Mouse (Mus musculus): ENCODE measurements around the gene Tmem206. TPM values are rescaled to one million over a fixed set of nuclear protein-coding genes. Genes with fewer than 3 reads are reported as not detected.
A peak's percentile ranks its signal among the peaks of the same experiment; 100 is the strongest.

The Tmem206 gene
- total and polyA plus RNA-seq, 2 experiments from 2014 or later, result 23.2 to 27.6 TPM

DNA sequence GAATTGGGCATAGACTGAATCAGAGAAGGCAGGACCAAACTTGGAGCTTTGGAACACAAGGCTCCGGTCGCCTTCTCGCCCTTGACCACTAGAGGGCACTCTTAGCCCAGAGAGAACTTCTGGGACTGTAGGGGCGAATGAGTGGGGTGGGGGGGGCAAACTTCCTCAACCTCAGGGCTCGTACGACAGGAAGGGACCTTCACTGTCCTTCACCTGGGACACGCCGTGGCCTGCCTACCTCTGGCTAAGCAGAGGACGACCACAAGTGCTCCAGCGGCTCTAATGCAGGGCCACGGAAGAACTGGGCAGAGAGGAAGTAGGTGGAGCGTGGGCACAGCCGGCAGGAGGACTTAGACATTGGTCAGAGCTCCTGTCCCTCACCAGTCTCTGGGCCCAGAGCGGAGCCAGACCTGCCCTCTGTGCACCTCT lies 13.2 kb upstream of the Tmem206 start:
- H3K4me1 ChIP-seq (ENCODE audit: insufficient read depth, low read length), result no peaks in the 10 kb centered on the region
- 3% methylated on average over 14 of the region's 14 CpGs for WGBS
- peak overlapping the region; percentile 51 for H3K9ac ChIP-seq (replicated peaks; ENCODE audit: low read length, poor library complexity, severe bottlenecking)
- H3K9me3 ChIP-seq (ENCODE audit: low read length), result no peaks in the 10 kb centered on the region
- ATAC-seq (ENCODE audit: low FRiP score) (peak; percentile 81), DNase-seq (ENCODE audit: low spot score) (peak; percentile 74)
- peak; percentile 88 for TF ChIP-seq CTCF (IDR thresholded peaks at IDR 0.05)
- no peak overlapping the region for H3K27ac ChIP-seq (ENCODE audit: low read depth, low read length)
- no peaks in the 10 kb centered on the region for H3K27me3 ChIP-seq (ENCODE audit: insufficient read depth, low read length)
- no peaks in the 10 kb centered on the region for H3K36me3 ChIP-seq (ENCODE audit: insufficient read depth, low read length)
- peak overlapping the region; percentile 39 for H3K4me2 ChIP-seq (ENCODE audit: low read depth, low read length, poor library complexity, severe bottlenecking)
- peak overlapping the region; percentile 37 for H3K4me3 ChIP-seq (ENCODE audit: low read depth, low read length)

DNA sequence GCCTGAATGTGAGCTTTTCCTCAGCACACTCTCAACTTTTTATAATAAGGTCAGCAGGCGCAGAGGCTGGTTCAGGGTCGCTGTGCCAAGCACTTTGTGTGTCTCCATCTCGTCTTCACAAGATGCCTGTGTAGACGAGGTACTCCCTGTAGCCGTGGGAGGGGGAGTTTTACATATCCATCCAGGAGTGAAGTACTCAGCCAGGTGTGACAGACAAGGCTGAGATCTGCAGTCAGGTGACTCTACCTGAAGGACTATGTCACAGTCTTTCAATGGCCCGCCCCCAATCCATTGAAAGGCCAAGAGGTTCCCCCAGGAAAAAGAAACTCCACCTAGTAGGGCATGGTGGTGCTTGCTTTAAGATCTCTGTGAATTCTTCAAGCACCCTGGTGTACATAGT lies 12.6 kb upstream of the Tmem206 start:
- no peak for ATAC-seq (ENCODE audit: low FRiP score)
- Histone ChIP-seq H3K4me1 (ENCODE audit: insufficient read depth, low read length) (no peaks in the 10 kb centered on the region), H3K4me2 (ENCODE audit: low read depth, low read length, poor library complexity, severe bottlenecking) (no peak overlapping the region), H3K9me3 (ENCODE audit: low read length) (no peaks in the 10 kb centered on the region), H3K27ac (ENCODE audit: low read depth, low read length) (no peak overlapping the region), H3K27me3 (ENCODE audit: insufficient read depth, low read length) (no peaks in the 10 kb centered on the region), H3K4me3 (ENCODE audit: low read depth, low read length) (no peak overlapping the region), H3K36me3 (ENCODE audit: insufficient read depth, low read length) (no peaks in the 10 kb centered on the region), H3K9ac (replicated peaks; ENCODE audit: low read length, poor library complexity, severe bottlenecking) (no peak overlapping the region)
- 74% methylated on average over 6 of the region's 6 CpGs for WGBS
- no peak for TF ChIP-seq CTCF (IDR thresholded peaks at IDR 0.05)
- DNase-seq (ENCODE audit: low spot score), result no peak

DNA sequence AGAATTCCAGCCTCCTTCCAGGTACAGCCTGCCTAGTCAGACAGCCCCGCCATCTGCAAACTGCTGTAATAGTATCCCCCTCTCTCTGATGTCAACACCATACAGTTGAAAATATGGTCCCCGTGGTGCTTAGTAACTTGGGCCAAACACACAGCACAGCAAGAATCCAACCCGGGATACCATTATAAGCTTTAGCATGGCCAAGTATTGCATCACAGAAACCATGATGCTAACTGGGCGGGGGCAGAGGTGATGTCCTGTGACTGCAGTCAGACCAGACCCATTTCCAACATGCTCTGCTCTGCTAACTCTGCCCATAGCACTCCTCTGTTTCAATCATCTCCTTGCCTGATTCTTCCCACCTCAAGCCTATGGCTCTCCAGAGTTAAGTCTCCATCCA lies 11.8 kb upstream of the Tmem206 start:
- H3K36me3 ChIP-seq (ENCODE audit: insufficient read depth, low read length), result no peaks in the 10 kb centered on the region
- no peaks in the 10 kb centered on the region for H3K4me1 ChIP-seq (ENCODE audit: insufficient read depth, low read length)
- TF ChIP-seq CTCF (IDR thresholded peaks at IDR 0.05), result no peak
- no peak overlapping the region for H3K4me2 ChIP-seq (ENCODE audit: low read depth, low read length, poor library complexity, severe bottlenecking)
- H3K9me3 ChIP-seq (ENCODE audit: low read length), result no peaks in the 10 kb centered on the region
- no peak overlapping the region for H3K4me3 ChIP-seq (ENCODE audit: low read depth, low read length)
- 91% methylated on average over 4 of the region's 4 CpGs for WGBS
- no peak overlapping the region for H3K9ac ChIP-seq (replicated peaks; ENCODE audit: low read length, poor library complexity, severe bottlenecking)
- DNase-seq (ENCODE audit: low spot score) (no peak), ATAC-seq (ENCODE audit: low FRiP score) (no peak)
- no peak overlapping the region for H3K27ac ChIP-seq (ENCODE audit: low read depth, low read length)
- no peaks in the 10 kb centered on the region for H3K27me3 ChIP-seq (ENCODE audit: insufficient read depth, low read length)

DNA sequence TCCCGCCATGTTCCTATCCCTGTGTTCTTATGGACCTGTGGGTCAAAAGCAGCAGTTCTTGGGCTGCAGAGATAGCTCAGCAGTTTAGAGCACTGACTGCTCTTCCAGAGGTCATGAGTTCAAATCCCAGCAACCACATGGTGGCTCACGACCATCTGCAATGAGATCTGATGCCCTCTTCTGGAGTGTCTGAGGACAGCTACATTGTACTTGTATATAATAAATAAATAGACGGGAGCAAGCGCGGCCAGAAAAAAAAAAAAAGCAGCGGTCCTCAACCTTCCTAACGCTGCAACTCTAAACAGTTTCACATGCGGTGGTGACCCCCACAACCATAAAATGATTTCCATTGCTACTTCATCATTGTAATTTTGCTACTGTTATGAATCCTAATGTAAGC lies 8.9 kb upstream of the Tmem206 start:
- H3K4me3 ChIP-seq (ENCODE audit: low read depth, low read length), result peak overlapping the region; percentile 71
- peak; percentile 44 for TF ChIP-seq CTCF (IDR thresholded peaks at IDR 0.05)
- no peaks in the 10 kb centered on the region for H3K4me1 ChIP-seq (ENCODE audit: insufficient read depth, low read length)
- ATAC-seq (ENCODE audit: low FRiP score) (no peak), DNase-seq (ENCODE audit: low spot score) (no peak)
- no peaks in the 10 kb centered on the region for H3K27me3 ChIP-seq (ENCODE audit: insufficient read depth, low read length)
- H3K9ac ChIP-seq (replicated peaks; ENCODE audit: low read length, poor library complexity, severe bottlenecking), result no peak overlapping the region; the same call in 1 of the 2 replicates
- H3K4me2 ChIP-seq (ENCODE audit: low read depth, low read length, poor library complexity, severe bottlenecking), result peak overlapping the region; percentile 82
- 81% methylated on average over 8 of the region's 8 CpGs for WGBS
- H3K36me3 ChIP-seq (ENCODE audit: insufficient read depth, low read length), result no peaks in the 10 kb centered on the region
- no peaks in the 10 kb centered on the region for H3K9me3 ChIP-seq (ENCODE audit: low read length)
- H3K27ac ChIP-seq (ENCODE audit: low read depth, low read length), result no peak overlapping the region

DNA sequence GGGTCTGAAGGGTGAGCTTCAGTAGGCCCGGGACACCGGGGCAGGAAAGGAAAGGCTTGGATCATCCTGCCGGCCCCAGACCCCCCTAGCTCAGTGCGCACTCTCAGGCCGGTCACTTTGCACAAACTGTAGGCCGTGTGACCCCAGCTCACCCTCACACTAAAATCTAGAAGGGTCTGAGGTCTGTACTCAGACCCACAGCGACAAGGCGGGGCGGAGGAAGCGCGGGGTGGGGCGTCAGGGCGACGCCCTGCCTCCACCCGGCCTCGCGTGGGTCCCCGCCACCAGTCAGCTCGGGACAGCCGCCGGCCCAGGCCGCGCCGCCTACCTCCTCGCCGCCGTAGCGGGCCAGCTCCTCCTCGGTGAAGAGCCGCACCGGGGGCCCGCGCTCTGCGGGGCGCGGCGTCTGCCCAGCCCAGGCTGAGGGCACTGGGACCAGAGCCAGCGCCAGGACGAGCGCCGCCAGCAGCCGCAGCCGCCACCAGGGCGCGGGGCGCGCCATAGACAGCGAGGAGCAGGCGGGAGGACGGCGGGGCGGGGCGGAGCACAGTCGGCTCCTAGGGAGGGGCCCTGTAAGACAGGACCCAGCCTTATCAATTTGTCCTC lies 8.0 kb upstream of the Tmem206 start, which contains the start of gene Nenf:
Nenf (minus strand) TSS at position 604 of the 606 bp plus-strand sequence.
- TF ChIP-seq CTCF (IDR thresholded peaks at IDR 0.05), result peak; percentile 27; the same call in 1 of the 2 replicates
- Histone ChIP-seq H3K4me2 (ENCODE audit: low read depth, low read length, poor library complexity, severe bottlenecking) (peak within 1 kb of the TSS; percentile 82), H3K4me1 (ENCODE audit: insufficient read depth, low read length) (no peaks in the 10 kb centered on the region), H3K9ac (replicated peaks; ENCODE audit: low read length, poor library complexity, severe bottlenecking) (peak within 1 kb of the TSS; percentile 87), H3K9me3 (ENCODE audit: low read length) (no peaks in the 10 kb centered on the region), H3K36me3 (ENCODE audit: insufficient read depth, low read length) (no peaks in the 10 kb centered on the region), H3K4me3 (ENCODE audit: low read depth, low read length) (peak within 1 kb of the TSS; percentile 71), H3K27me3 (ENCODE audit: insufficient read depth, low read length) (no peaks in the 10 kb centered on the region), H3K27ac (ENCODE audit: low read depth, low read length) (peak within 1 kb of the TSS; percentile 65)
- ATAC-seq (ENCODE audit: low FRiP score), result peak; percentile 85
- DNase-seq (ENCODE audit: low spot score), result peak; percentile 57
- WGBS, result under 1% methylated on average over 49 of the region's 54 CpGs

DNA sequence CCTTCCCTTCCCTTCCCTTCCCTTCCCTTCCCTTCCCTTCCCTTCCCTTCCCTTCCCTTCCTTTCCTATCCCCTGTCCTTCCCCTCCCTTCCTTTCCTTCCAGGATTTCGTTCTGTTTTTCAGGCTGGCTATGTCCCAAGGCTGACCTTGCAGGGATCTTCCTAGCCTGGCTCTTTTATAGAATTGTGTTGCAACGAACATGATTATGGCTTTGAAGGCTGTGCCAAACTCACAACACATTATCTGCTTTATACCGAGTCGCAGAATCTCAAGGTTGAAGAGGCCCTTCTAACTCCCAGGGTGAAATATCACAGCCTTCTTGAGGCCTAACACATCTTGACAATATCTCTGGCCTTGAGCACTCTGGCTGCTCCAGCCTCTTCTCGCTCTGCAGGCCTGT lies 7.0 kb upstream of the Tmem206 start:
- no peaks in the 10 kb centered on the region for H3K27me3 ChIP-seq (ENCODE audit: insufficient read depth, low read length)
- no peaks in the 10 kb centered on the region for H3K36me3 ChIP-seq (ENCODE audit: insufficient read depth, low read length)
- WGBS, result 62% methylated on average over 5 of the region's 5 CpGs
- no peak for DNase-seq (ENCODE audit: low spot score)
- H3K4me1 ChIP-seq (ENCODE audit: insufficient read depth, low read length), result no peaks in the 10 kb centered on the region
- no peak overlapping the region for H3K9ac ChIP-seq (replicated peaks; ENCODE audit: low read length, poor library complexity, severe bottlenecking)
- no peak overlapping the region for H3K27ac ChIP-seq (ENCODE audit: low read depth, low read length)
- H3K9me3 ChIP-seq (ENCODE audit: low read length), result no peaks in the 10 kb centered on the region
- no peak for TF ChIP-seq CTCF (IDR thresholded peaks at IDR 0.05)
- H3K4me3 ChIP-seq (ENCODE audit: low read depth, low read length), result no peak overlapping the region
- H3K4me2 ChIP-seq (ENCODE audit: low read depth, low read length, poor library complexity, severe bottlenecking), result no peak overlapping the region
- ATAC-seq (ENCODE audit: low FRiP score), result no peak

Data from midbrain, postnatal 0 days (tissue).